Mouse (Mus musculus) C2C12 (cell line): ENCODE results near the gene Zc3h10.

ENCODE experiments used
- CEBPB ChIP-seq: IDR thresholded peaks from one replicate; pipeline ENCODE4 v1.6.1; 2011; ENCODE audit warnings: low read depth, mild to moderate bottlenecking, control low read depth, moderate library complexity
- CTCF ChIP-seq: IDR thresholded peaks from one replicate; pipeline ENCODE4 v1.5.1; 2011; ENCODE audit not compliant: control insufficient read depth, insufficient read depth, insufficient read length
- FOSL1 ChIP-seq: IDR thresholded peaks from one replicate; pipeline ENCODE4 v1.8.0; 2011; ENCODE audit warnings: mild to moderate bottlenecking, low read length; ENCODE audit not compliant: poor library complexity, insufficient read depth, severe bottlenecking
- MAX ChIP-seq: IDR thresholded peaks from one replicate; pipeline ENCODE4 v1.6.1; 2011; ENCODE audit warnings: mild to moderate bottlenecking, control low read depth
- MYOD1 ChIP-seq: IDR thresholded peaks from one replicate; pipeline ENCODE4 v1.6.1; 2011; ENCODE audit warnings: low read depth; ENCODE audit not compliant: control insufficient read depth, insufficient read length
- MYOG ChIP-seq: IDR thresholded peaks from one replicate; pipeline ENCODE4 v1.6.1; 2011; ENCODE audit not compliant: control insufficient read depth, insufficient read length; ENCODE audit errors: extremely low read depth
- USF1 ChIP-seq: IDR thresholded peaks from one replicate; pipeline ENCODE4 v1.6.1; 2011; ENCODE audit warnings: low read depth, mild to moderate bottlenecking, control low read depth, moderate library complexity

DNA sequence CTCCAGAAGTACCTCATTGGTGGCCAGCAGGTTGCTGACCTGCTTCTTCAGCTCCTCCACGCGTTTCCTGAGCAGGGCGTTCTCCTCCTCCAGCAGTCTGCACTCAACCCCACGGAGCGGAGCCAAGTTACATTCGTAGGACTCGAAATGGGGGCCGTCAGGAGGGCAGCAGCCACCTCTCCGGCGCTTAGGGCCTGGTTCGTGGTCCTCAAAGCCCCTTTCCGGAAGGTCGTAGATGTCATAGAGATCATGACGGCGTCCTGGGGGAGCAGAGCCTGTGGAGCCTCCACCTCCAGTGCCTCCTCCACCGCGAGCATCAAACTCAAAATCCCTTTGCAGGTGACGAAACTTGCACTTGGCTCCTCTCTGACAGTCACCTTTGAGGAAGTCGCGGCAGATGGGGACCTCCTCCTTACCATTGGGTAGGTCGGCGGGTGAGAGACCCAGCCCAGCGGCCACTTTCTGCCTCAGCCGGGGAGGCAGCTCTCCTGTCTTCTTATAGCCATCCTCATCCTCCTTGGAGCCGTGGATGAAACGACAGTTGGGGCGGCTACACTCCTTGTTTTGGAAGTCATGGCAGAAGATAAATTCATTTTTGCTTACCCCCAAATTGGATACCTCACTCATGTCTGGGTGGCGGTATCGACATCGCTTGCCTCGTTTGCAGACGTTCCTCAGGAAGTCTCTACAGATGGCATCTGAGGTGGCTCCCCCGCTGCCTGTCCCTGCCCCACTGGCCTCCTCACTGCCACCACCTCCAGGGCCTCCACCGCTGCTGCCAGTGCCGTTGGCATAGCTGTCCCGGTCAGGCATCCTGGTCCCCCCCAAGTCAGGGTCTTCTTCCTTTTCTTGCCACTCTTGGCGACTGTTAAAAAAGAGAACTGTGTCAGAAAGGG, 2.7 kb downstream of the Zc3h10 start:
- TF ChIP-seq MYOG (no peak), CTCF (no peak), MAX (no peak), USF1 (no peak), MYOD1 (no peak), FOSL1 (no peak), CEBPB (no peak)
